Mouse (Mus musculus) erythroblast, adult 5-6 weeks (primary cell): ENCODE data around the gene Ncstn. TPM values are rescaled to one million over a fixed set of nuclear protein-coding genes. Genes with fewer than 3 reads are reported as not detected.

Source experiments
- ATAC-seq: replicated peaks from 2 replicates; pipeline ENCODE4 v1.8.0; 2016; ENCODE audit warnings: moderate number of reproducible peaks, mild to moderate bottlenecking, moderate TSS enrichment, inconsistent platforms; ENCODE audit not compliant: poor library complexity, low FRiP score, severe bottlenecking
- total RNA-seq, 2 experiments: library from RNA; stranded (forward) in 1 of 2; stranded (reverse) in 1 of 2; fragments of 150-400 nt in 1 of 2; fragments of 200-764, 138-1000 nt in 1 of 2; gene quantifications; 2 replicates each; pipeline versions ENCODE4 v1.2.3 to v1.2.4; 2015 to 2017; ENCODE audit warnings: low replicate concordance in 2 of 2

Gene Ncstn
- total RNA-seq, 2 experiments from 2014 or later = 19.0 to 20.1 TPM

GRCm38 (mm10) chr1:172082899-172083445 is 377 bp upstream of the Ncstn start:
- ATAC-seq = peak; percentile 76

DNA sequence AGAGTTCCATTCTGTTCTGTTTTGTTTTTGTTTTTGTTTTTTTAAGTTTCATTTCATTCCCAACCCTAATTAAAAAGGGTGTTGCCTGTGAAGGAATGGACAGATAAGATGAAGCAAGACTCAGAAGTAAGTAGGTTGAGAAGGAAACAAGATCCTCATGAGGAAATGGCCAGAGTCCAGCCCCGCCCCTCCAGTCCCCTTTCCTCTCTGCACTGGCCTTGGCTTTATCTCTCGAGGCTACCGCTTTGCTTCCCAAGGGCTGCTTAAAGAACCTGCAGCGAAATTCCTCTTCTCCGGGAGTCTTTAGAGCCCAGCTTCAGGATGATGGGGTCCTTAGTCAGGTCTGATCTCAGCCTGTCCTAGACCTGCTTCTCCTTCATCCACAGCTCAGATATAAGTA is 4.6 kb downstream of the Ncstn start:
- no peak for ATAC-seq

DNA sequence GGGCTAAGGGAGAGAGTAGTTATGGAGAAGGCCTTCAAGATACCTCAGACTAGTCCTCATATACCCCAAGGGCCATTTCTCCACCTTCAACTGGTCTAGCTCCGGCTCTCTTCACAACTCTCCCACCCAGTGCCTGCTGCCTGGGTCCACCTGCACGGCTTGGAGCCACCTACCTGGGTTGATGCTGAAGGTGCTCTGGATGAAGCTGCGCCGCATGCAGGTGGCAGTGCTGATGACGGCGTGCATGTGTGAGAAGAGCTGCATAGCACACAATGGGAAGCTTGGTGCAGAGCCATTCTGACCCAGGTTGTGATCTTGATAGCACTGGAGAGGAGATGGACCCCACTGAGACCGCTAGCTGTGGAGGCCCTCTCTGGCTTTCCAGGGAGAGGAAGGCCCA is 10.0 kb downstream of the Ncstn start:
- ATAC-seq = no peak

DNA sequence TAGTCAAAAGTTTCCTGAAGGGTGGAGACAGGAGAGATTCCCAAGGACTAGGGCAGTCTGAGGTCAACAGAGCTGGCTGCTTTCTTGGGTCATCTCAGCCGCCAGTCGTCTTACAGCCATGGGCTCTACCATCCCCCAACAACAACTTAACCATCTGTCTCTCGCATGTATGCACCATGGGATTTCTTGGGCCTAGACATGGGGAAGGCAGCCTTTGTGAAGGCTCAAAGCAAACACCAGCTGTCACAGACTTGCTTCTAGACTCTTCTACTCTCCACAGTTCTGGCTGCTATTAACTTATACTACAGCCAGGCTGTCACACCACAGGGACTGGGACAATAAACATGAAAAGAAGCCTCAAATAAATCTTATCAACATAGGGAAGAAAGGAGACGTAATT is 11.0 kb downstream of the Ncstn start:
- no peak for ATAC-seq

DNA sequence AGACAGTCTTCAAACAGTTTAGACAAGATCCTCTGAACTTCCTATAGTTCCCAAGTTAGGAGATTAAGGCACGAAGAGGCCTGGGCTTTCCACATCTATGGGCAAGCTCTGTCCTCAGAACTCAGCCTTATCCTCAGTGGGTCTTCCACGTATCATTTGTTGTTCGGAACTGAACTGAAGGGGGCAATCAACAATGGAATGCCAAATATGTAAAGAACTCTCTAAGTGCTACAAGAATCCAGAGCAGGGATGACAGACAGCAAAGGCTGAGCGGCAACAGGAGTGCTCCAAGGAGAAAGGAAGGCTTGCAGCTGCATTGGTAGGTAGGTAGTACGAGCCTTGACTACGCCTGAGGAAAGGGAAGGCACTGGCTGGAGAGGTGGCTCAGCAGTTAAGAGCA is 12.4 kb downstream of the Ncstn start:
- no peak for ATAC-seq

DNA sequence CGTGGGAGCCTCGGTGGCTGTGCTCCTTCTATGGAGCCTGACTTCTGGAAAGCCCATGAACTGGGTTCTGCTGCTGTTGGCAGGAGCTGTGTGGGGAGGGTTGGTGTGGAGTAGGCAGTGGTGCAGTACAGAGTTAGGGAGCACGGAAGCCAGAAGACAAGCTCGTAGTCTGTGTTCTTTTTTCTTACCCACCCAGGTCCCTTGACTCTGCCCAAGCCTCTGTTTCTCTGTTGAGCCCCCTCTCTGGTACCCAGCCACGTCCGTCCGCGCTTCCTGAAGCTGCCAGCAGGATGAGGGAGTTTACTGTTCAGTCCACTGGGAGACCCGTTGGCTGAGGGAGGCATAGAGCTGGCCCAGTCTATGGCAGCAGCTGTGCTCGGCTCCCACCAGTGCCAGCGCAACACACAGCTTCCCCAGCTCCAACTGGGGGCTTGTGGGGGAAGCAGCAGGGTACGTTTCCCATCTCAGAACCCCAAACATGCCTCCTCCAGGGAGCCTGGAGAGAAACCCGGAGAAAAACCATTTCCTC is 17.9 kb downstream of the Ncstn start:
- peak; percentile 29; the same call in 1 of the 2 replicates for ATAC-seq

- no peak for ATAC-seq
These were observed 19.1 kb downstream of the Ncstn start for GRCm38 (mm10) chr1:172063291-172064023.

DNA sequence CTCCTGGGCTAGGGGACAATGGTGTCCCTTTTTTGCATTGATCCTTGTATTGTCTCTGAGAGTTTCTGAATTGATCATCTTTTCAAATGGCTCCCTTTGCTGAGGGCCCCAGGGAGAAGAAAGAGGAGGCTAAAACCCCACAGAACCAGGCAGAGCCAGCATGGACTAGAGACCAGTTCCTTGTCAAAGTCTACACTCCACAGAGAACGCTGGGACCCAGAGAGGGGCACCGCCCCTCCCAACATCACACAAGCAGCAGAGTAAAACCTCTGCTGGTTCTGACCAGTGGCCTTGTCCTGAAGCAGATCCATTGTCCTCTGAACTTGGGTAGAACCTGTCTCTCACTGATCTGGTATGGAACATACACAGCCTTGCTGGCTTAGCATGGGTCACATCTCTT is 20.5 kb downstream of the Ncstn start:
- ATAC-seq = no peak

- ATAC-seq = no peak
These were observed 21.4 kb downstream of the Ncstn start for GRCm38 (mm10) chr1:172061217-172061616.

GRCm38 (mm10) chr1:172060659-172061058 is 21.9 kb downstream of the Ncstn start:
- ATAC-seq = no peak

DNA sequence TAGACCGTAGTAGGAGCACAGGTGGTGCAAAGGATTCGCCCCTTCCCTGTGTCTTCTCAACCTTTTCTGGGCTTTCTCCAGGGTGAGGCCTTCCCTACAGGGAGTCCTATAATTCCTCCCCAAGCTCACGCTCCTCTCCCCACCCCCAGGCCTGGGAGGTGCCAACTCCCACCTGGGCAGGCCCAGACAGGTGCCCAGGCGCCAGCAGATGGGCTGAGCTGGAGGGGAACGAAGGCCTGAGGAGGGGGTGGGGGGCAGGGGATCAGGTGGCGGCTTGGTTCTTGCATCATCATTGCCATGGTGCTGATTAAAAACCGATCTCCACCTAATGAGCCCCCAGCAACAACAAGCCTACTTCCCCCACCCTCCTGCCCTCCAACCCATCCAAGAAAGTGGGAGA is 23.7 kb downstream of the Ncstn start:
- ATAC-seq = no peak

DNA sequence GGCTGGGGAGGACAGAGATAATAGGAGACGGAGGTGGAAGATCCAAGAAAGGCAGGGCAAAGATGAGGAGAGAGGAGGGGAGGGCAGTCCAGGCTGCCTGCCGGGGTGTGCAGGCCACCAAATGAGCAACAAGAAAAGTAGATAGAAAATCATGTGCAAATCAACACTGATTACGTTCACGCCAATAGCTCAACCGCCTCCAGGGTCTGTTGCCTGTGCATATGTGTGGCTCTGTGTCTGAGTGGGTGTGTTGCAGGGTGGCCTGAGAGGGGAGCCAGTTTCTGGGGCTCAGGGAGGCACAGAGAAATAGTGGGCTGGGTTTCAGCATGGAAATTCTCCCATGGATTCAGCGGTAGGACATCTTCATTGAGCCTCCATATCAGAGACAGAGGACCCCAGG is 24.3 kb downstream of the Ncstn start:
- ATAC-seq = no peak

- no peak for ATAC-seq
These were observed 25.1 kb downstream of the Ncstn start, which contains the start of gene Nhlh1 for GRCm38 (mm10) chr1:172057491-172057921. TSS of gene Nhlh1 (minus strand) at chr1:172057573.

GRCm38 (mm10) chr1:172056251-172056650 is 26.3 kb downstream of the Ncstn start:
- no peak for ATAC-seq

- ATAC-seq = no peak
These were observed 28.8 kb downstream of the Ncstn start for GRCm38 (mm10) chr1:172053541-172054440.

- no peak for ATAC-seq
These were observed 29.8 kb downstream of the Ncstn start for GRCm38 (mm10) chr1:172052766-172053279.

DNA sequence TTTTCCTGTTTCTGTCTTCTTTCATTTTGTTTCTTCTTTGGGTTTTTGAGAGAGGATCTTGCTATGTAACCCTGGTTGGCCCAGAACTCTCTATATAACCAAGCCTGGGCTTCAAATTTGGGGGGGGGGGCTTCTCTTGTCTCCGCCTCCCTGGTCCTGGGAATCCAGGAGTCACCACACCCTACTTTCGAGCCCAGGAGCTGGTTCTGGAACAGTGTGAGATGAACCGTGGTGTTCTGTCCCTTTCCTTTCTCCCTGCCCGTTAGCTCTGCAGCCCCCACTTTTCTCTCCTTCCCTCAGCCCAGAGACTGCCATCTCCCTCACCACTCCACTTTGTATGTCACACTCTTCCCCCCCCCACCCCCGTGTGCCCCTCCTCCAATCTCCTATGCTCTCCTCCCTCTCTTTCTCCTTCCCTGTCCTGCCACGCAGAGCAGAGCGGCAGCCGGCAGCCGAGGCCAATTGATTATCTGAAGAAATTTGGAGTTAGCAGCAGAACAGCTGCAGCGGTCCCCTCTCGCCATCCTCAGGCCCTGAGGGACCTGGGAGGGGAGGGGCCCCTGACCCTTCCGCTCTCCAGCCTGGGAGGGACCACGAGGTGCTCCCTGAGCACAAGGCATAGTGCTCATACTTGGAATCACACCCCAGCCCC is 33.3 kb downstream of the Ncstn start:
- ATAC-seq = no peak

GRCm38 (mm10) chr1:172048241-172048734 is 34.3 kb downstream of the Ncstn start:
- ATAC-seq = no peak

GRCm38 (mm10) chr1:172046938-172047337 is 35.7 kb downstream of the Ncstn start:
- ATAC-seq = peak; percentile 76
